In genomic region chr2:125917297-125917679, GRCm38 (mm10) we compare ENCODE assay signal across 18 mouse cellular contexts. TPM values are rescaled to one million over a fixed set of nuclear protein-coding genes. Genes with fewer than 3 reads are reported as not detected.
DNase-seq lines count a peak whose midpoint lies in the region; ATAC-seq lines count a peak whose summit lies in the region.
"Had no signal": no experiment of that assay in that cellular context is flagged by ENCODE, and none has a peak within 500 bp of the region (broad histone marks: within the 10 kb centered on the region; RNA-seq: fewer than 3 reads in every experiment).

No protein-coding gene starts in this region.

- H3K9ac ChIP-seq in limb, embryonic 11.5 days (ENCODE audit: low read length): no peak overlapping the region

- H3K27me3 ChIP-seq in limb, embryonic 11.5 days (ENCODE audit: control insufficient read depth, insufficient read depth, low read length): no peaks in the 10 kb centered on the region
- no peaks in the 10 kb centered on the region for H3K27me3 ChIP-seq in limb, embryonic 10.5 days (ENCODE audit: low read depth, poor library complexity, severe bottlenecking)
- H3K27me3 ChIP-seq: megakaryocyte, embryonic 14.5 days had no signal

- peak; percentile 36 for DNase-seq in limb, embryonic 11.5 days (ENCODE audit: low spot score)
- no peak for DNase-seq in limb, embryonic 10.5 days (ENCODE audit: low spot score)
- peak; percentile 3 for DNase-seq in retina, postnatal 1 day
- no peak for DNase-seq in retina, embryonic 14.5 days (ENCODE audit: low spot score)
- DNase-seq in hindlimb bud, embryonic 11.5 days (ENCODE audit: extremely low spot score, low read depth, low spot score): peak; percentile 20
- DNase-seq in heart, adult 8-10 months (ENCODE audit: low spot score): no peak
- no peak for DNase-seq in frontal cortex, adult 2 months (ENCODE audit: extremely low spot score in 1 of 2, low spot score in 1 of 2)
- DNase-seq: adrenal gland, adult 8-10 months; cerebellum, adult 18-20 months; heart, adult 2 months; kidney, adult 9 months; layer of hippocampus, postnatal 36 days; liver; lung, adult 18-20 months; right cerebral cortex, postnatal 4 days had no signal

- 35% methylated on average over 3 of the region's 3 CpGs for WGBS in limb, embryonic 11.5 days
- WGBS in limb, embryonic 10.5 days: 63% methylated on average over 3 of the region's 3 CpGs

- 0 out of 2 replicates have a peak, but pooled peaks cover 3% of the 10 kb centered on the region for H3K4me1 ChIP-seq in limb, embryonic 11.5 days (ENCODE audit: control insufficient read depth, insufficient read depth, low read length)
- peaks cover 9% of the 10 kb centered on the region; the same call in 1 of the 2 replicates for H3K4me1 ChIP-seq in limb, embryonic 10.5 days

- no peak overlapping the region for H3K4me2 ChIP-seq in limb, embryonic 11.5 days (ENCODE audit: low read depth, severe bottlenecking)

- no peaks in the 10 kb centered on the region; the same call in 1 of the 2 replicates for H3K36me3 ChIP-seq in limb, embryonic 11.5 days (ENCODE audit: control insufficient read depth, insufficient read depth, low read length)
- H3K36me3 ChIP-seq in limb, embryonic 10.5 days: no peaks in the 10 kb centered on the region; the same call in 1 of the 2 replicates

- no peaks in the 10 kb centered on the region for H3K9me3 ChIP-seq in limb, embryonic 11.5 days (ENCODE audit: control insufficient read depth, low read length)
- no peaks in the 10 kb centered on the region for H3K9me3 ChIP-seq in limb, embryonic 10.5 days (replicated peaks)
- H3K9me3 ChIP-seq: G1E; megakaryocyte, embryonic 14.5 days had no signal

- H3K27ac ChIP-seq in limb, embryonic 11.5 days (replicated peaks; ENCODE audit: low read depth, low read length): peak overlapping the region; percentile 49
- no peak overlapping the region for H3K27ac ChIP-seq in limb, embryonic 10.5 days
- H3K27ac ChIP-seq: heart, adult 2 months had no signal

- peak; percentile 62; the same call in 1 of the 2 replicates for ATAC-seq in limb, embryonic 11.5 days (ENCODE audit: insufficient number of reproducible peaks, low FRiP score, low TSS enrichment, low read depth)
- ATAC-seq: inflammation-experienced regulatory T-cells, adult 6 months had no signal

- H3K4me3 ChIP-seq in limb, embryonic 11.5 days (ENCODE audit: low read depth, low read length): no peak overlapping the region
- no peak overlapping the region for H3K4me3 ChIP-seq in limb, embryonic 10.5 days
- H3K4me3 ChIP-seq: heart, adult 2 months; megakaryocyte, embryonic 14.5 days had no signal

RNA-seq across cellular contexts. Expression of gene Cops2, which starts 58.3 kb away (rescaled TPM):
- polyA plus RNA-seq in limb, embryonic 11.5 days (2014; fragmentation: Nextera tagmentation; extraction: Ambion mirVana): 106 and 111 TPM in 2 replicates
- 88.0 and 93.5 TPM in 2 replicates for polyA plus RNA-seq in limb, embryonic 10.5 days (2016; fragmentation: Nextera tagmentation; extraction: Ambion mirVana)
- total RNA-seq in heart, adult 8-10 months (2022): 10 to 100 TPM; 83.2 to 94.0 (median 90.4) TPM
- polyA plus RNA-seq in frontal cortex, adult 2 months (2012; rRNA removed): 88.0 and 106 TPM in 2 replicates

RNA-seq across cellular contexts. Expression of gene Galk2, which starts 58.4 kb away (rescaled TPM):
- polyA plus RNA-seq in limb, embryonic 11.5 days (2014; fragmentation: Nextera tagmentation; extraction: Ambion mirVana): 35.4 and 38.7 TPM in 2 replicates
- 33.0 and 37.2 TPM in 2 replicates for polyA plus RNA-seq in limb, embryonic 10.5 days (2016; fragmentation: Nextera tagmentation; extraction: Ambion mirVana)
- total RNA-seq in heart, adult 8-10 months (2022): 10 to 100 TPM; 10.4 to 12.2 (median 11.7) TPM
- polyA plus RNA-seq in frontal cortex, adult 2 months (2012; rRNA removed): 21.8 and 22.8 TPM in 2 replicates

Comparison
In these comparisons a context has a peak if more than half of its experiments do, and no peak if none do; other contexts are left out.
1. DNase-seq: peak in limb, embryonic 11.5 days (single experiment), retina, postnatal 1 day (single experiment) and hindlimb bud, embryonic 11.5 days (single experiment); none in limb, embryonic 10.5 days (single experiment), retina, embryonic 14.5 days (single experiment), heart, adult 8-10 months (single experiment) and frontal cortex, adult 2 months (0 of 2).